Mouse (Mus musculus) liver, embryonic 14.5 days (tissue): Measurements from ENCODE around the gene Vmn1r129.
"Not testable (repeated sequence)": the region's sequence is repeated elsewhere in the genome, so short reads cannot be mapped to it uniquely, and the experiment has no call there.

ENCODE experiments used
- CTCF ChIP-seq: IDR thresholded peaks from 2 replicates; pipeline ENCODE4 v1.5.1; 2016; ENCODE audit warnings: antibody characterized with exemption, low read depth, control low read depth
- EP300 ChIP-seq: IDR thresholded peaks from 2 replicates; pipeline ENCODE4 v1.6.1; 2016; ENCODE audit warnings: antibody characterized with exemption, low read depth

DNA sequence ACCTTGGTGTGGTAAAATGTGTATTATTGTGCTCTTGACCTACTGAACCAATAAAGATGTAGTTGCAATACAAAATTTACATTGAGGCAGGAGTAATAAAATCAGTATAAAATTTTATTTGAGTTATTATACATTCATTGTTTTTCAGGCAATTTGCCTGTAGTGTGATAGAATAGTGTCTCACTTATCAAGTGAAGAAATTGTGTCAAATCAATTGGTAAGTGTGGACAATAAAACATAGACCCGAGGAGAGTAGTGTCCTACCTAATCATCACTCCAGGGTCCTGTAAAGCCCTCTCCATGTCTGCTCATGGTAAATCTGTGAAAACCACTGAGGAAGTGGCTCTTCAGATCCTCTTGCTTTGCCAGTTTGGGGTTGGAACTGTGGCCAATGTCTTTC lies 12.0 kb downstream of the Vmn1r129 start, which contains the start of gene Vmn1r128:
- TF ChIP-seq CTCF, EP300: not testable (repeated sequence)
